Mouse (Mus musculus) natural killer cell, adult 2 months (primary cell): ENCODE measurements around the gene Stx7.
"Not testable (repeated sequence)": the region's sequence is repeated elsewhere in the genome, so short reads cannot be mapped to it uniquely, and the experiment has no call there.

Source experiments
- DNase-seq, 2 experiments: peaks; one replicate each; pipeline ENCODE4 v3.0.0; 2022; ENCODE audit warnings: low spot score in 2 of 2

Gene Stx7

DNA sequence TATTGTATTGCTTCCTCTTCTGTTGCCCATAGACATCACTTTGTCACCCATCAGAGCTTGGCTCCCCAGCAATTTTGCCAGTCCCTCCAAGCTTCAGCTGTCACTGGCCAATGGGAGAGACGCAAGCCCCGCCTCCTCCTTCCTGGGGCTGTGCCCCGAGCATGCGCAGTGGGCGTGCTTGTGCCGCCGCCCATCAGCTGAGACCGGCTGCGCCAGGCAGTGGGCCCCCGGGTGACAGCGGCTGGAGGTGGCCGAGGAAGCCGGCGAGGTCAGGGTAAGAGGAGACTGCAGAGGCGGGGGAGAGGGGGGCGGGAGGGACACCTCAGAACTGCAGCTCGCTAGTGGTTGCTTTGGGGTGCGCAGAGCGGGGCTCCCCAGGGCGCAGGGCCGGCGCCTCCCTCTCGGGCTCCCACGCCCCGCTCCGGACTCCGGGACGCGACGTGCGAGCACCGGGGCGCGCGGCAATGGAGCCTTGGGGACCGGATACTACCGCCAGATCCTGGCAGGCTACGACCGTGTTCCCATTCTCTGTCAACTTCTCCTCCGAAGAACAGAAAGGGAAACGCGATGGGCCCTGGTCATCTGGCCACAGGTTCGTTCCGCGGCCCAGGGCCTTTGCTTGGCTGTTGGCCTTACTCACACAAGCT lies at the start of gene Stx7:
TSS of gene Stx7 (plus strand) at position 168 of the 647 bp plus-strand sequence.
- DNase-seq: peak; percentile 89 to 92

DNA sequence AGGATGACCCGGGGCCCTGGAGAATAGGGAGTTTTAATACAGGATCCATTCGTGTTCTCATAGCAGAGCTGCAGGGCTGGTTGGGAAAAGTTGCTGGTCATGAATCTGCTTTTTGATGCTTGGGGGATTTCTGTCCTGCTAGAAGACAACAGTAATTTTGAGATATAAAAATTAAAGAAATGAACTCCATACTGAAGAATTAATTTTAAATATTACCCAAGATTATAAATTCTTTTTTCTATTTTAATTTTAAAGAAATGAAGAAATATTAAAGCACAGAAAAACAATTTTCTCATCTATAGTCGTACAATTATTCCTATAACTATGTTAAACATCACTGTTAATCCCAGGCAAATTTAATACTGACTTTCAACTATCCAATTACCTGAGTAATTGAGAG lies 47.3 kb upstream of the Stx7 start, which contains the start of gene Taar8c:
TSS of gene Taar8c (minus strand) at position 101 of the 400 bp plus-strand sequence.
- not testable (repeated sequence) for DNase-seq

GRCm38 (mm10) chr10:24103299-24103698 lies 45.8 kb upstream of the Stx7 start:
- not testable (repeated sequence) for DNase-seq

DNA sequence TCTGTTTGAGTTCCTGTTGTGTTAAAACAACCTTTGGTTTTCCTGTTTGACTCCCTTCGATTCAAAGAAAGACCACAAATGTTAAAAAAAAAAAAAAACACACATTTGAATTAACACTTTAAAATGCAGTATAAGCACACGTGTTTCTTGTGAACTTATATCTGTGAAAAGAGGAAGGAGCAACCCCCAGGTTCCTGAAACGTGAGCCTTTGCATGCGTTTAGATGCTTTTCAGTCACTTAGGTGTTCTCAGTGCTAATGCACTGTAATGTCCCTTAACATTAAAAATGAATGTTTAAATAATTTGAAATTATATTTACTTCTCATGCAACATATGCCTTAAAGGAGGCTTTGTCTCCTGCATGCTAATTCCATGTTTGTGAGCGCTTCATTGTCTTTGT lies 41.4 kb upstream of the Stx7 start:
- DNase-seq: no peak

GRCm38 (mm10) chr10:24108236-24108635 lies 40.9 kb upstream of the Stx7 start:
- no peak for DNase-seq

- DNase-seq: not testable (repeated sequence)
Observed at GRCm38 (mm10) chr10:24109434-24109833, 39.7 kb upstream of the Stx7 start, which contains the start of gene Taar9. TSS of gene Taar9 (minus strand) at chr10:24109534.

DNA sequence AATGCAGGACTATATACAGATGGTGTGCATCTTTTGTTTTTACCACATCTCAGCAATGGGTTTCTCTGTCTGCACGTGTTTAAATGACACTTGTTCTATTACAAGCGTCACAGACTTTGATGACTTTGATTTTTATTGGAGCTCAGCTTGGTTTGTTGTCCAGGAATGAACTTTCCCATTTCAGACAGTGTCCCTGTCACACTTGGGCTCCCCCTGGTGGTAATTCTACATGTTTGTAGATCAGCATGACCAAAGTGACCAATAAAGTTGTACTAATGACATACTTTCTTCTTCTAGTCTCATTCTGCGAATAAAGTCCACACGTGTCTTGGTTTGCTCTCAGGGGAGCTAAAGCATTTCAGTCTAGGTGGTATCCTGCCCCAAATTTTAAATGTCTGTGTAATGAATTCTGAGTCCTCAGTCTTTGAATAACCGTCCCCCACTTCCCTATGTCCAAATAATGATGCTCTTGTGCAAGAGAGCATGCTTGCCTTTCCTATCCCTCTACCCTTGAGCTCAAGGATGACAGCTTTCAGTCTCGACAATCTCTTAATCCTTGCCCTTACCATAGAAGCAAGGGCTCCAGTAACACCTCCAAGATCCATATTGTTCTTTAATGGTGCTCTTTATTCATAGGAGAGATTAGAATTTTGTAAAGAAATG lies 37.9 kb upstream of the Stx7 start:
- DNase-seq: peak in 1 of 2 experiments; percentile 24

DNA sequence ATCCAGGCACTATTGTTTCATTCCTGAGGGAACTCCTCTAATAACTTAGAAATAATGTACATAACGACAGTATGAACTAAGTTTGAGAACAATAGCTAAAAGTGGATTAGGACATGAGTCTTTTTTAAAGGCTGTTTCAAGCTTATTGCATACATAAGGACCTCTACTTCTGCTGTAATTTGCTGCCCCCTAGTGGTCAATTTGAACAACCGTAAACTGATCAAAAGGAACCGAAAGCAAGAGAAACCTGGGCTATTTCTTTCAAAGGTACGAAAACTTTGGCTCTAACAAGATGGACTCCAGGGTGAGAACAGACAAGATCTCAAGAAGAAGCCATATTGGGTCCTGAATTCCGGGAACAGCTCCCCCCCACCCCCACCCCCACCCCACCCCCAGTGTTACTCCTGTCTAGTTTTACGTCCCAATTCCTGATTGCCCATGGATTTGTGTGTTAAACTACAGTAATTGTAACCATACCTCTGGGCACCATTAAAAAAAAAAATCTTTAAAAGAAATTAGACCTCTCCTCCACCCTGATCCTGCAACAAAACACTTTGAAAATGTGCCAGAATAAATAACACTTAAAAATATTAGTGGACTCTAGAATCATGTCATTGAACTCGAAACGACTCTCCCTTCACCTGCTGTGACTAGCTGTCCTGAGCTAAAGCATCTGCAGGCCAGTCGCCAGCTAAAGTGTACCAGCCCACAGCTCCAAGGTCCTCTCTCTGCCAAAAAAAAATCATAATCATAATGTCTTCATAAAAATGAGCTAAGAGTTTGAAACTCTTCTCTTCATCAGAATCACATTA lies 17.4 kb upstream of the Stx7 start:
- peak; percentile 71 to 76 for DNase-seq

GRCm38 (mm10) chr10:24132273-24132672 lies 16.8 kb upstream of the Stx7 start:
- no peak for DNase-seq

DNA sequence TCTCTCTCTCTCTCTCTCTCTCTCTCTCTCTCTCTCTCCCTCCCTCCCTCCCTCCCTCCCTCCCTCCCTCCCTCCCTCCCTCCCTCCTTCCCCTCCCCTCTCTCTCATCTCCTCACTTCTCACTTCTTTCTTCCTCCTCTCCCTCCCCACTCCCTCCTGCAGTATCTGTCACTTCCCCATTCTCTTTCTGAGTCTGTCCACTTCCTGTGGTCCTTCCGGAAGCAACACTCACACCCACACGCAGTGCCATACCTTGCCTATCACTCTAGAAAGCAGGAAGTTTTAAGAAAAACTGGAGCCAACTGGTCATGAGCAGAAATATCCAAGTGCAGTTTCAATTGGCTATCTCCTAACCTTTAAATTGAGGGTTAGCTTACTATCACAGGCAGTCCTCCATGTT lies 16.0 kb upstream of the Stx7 start:
- DNase-seq: peak in 1 of 2 experiments; percentile 9

DNA sequence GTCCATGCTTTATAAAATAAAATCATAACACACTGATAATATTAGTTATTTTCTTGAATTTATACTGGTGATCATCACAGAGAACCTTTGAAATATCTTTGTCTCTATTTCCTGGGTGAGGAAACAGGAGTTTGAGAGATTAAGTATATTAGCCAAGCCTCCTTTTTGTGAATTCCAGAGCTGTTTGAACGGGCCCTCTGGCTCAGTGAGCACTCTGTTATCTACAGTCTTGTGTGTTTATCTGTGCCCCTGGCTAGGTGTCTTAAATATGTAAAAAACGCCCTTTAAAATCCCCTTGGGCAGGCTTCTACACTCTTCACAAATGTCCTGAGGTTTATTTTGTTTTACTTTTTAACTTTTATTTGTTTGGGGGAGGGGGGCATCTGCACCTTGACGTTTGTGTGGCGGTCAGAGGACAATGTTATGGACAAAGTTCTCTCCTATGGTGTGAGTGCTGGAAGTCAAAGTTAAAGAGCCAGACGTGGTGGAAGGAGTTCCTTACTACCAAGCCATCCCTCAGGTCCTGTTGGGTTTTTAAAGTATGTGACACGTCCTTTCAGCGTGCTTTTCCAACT lies 14.9 kb upstream of the Stx7 start:
- DNase-seq: no peak

- DNase-seq: no peak
Observed at GRCm38 (mm10) chr10:24138623-24139261, 10.4 kb upstream of the Stx7 start.

- no peak for DNase-seq
Observed at GRCm38 (mm10) chr10:24142735-24143134, 6.4 kb upstream of the Stx7 start.

DNA sequence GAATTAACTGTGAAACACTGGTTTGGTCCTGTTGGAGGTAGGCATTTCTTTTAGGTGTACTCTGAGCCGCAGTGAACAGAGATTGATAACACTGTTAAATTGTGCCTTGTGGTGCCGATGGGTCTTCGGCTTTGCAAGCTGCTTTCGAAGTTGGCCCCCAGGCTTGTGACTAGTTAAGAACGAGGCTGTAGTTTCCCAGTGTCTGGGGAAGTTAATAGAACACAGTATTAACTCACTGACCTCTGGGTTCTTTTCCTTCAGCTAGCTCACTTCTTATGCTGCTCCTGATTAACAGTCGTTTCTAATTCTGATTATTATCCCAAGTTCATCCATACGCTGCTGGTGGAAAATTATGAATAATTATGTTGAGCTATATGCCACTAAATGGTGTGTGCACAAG lies 984 bp downstream of the Stx7 start:
- DNase-seq: no peak

GRCm38 (mm10) chr10:24158470-24159254 lies 9.6 kb downstream of the Stx7 start:
- peak in 1 of 2 experiments; percentile 34 for DNase-seq

GRCm38 (mm10) chr10:24159575-24159974 lies 10.5 kb downstream of the Stx7 start:
- DNase-seq: no peak

GRCm38 (mm10) chr10:24160349-24160748 lies 11.2 kb downstream of the Stx7 start:
- DNase-seq: peak in 1 of 2 experiments; percentile 41

DNA sequence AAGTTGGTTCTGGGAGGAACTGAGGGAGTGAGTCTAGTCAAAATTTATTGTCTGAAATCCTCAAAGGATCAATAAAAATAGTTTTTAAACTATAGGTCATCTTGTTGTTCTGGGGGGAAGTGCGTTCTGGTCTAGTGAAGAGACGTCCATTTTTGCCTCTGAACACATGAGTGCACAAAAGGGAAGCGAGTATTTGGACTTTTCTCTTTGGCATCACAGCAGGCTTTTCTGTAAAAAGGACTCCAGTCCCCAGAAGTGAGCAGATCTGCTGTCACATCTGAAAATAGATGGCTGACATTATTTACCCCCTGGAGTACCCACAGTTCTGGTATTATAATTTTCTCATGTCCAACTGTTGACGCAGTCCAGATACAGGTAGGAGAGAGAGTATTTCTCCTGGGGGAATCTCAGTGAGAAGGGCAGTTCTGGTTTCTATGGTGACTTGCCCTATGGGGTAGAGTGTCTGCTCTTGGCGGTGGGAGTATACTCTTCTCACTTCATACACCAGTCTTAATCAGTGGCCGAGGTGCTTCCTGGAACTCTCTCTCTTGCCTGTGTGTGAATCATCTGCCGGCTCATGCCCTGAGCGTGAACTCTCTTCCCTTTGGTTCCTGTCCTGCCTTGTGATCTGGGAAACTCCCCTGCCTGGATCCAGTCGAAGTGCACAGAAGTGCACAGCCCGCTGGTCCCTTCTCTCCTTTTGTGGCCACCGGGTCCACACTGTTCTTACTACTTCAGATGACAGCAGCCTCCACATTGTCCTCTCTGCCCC lies 15.2 kb downstream of the Stx7 start:
- DNase-seq: peak; percentile 31 to 49

- DNase-seq: no peak
Observed at GRCm38 (mm10) chr10:24164909-24165304, 15.8 kb downstream of the Stx7 start.

DNA sequence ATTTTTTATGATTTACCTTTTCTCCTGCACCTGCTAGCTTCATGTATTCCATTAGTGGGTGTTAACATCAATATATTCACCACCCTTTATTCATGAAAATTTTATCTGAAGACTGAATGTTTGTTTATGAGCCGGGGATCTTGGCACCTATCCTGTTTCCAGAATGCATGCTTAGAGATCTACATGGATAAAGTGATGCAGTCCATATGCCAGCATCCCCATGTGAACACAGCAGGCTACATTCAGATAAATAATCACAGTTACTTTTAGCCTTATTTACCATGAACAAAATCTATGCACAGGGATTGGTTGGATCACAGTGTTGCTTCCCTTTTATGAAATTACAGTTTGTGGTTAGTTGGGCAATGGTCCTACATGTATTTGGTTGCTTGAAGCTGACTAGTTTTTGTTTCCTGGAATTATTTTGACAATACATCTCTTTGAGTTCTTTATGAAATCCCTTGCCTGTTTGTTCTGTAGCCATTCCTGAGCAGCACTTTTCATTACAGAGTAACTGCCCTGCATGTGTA lies 16.5 kb downstream of the Stx7 start:
- no peak for DNase-seq
